Mouse (Mus musculus) intestine, postnatal 0 days (tissue): ENCODE results near the gene Ppp1r35. TPM values are rescaled to one million over a fixed set of nuclear protein-coding genes. Genes with fewer than 3 reads are reported as not detected.
A peak's percentile ranks its signal among the peaks of the same experiment; 100 is the strongest.

ENCODE experiments used
- ATAC-seq: fragments of 200-750 bp; cut with Nextera tagmentation; 2 replicates; pipeline ENCODE4 v1.8.0; 2017; ENCODE audit warnings: mild to moderate bottlenecking, moderate TSS enrichment, moderate library complexity
- H3K27ac ChIP-seq: fragments of 300-500 bp; sonication (generic); 2 replicates; pipeline ENCODE4 v1.5.1; 2014; ENCODE audit warnings: mild to moderate bottlenecking, low read depth, low read length, moderate library complexity
- H3K27me3 ChIP-seq: fragments of 300-500 bp; sonication (generic); replicated peaks from 2 replicates; pipeline ENCODE4 v1.6.1; 2014; ENCODE audit warnings: low read length, mixed read lengths; ENCODE audit not compliant: control insufficient read depth, insufficient read depth
- H3K36me3 ChIP-seq: fragments of 300-500 bp; sonication (generic); 2 replicates; pipeline ENCODE4 v1.6.1; 2014; ENCODE audit warnings: mild to moderate bottlenecking, moderate library complexity; ENCODE audit not compliant: control insufficient read depth, insufficient read depth
- H3K4me1 ChIP-seq: fragments of 300-500 bp; sonication (generic); replicated peaks from 2 replicates; pipeline ENCODE4 v1.6.1; 2014; ENCODE audit warnings: antibody characterized with exemption, low read length, mixed read lengths; ENCODE audit not compliant: control insufficient read depth, insufficient read depth
- H3K4me2 ChIP-seq: fragments of 300-500 bp; sonication (generic); replicated peaks from 2 replicates; pipeline ENCODE4 v1.6.1; 2014; ENCODE audit warnings: low read depth, mild to moderate bottlenecking, moderate library complexity
- H3K4me3 ChIP-seq: fragments of 300-500 bp; sonication (generic); 2 replicates; pipeline ENCODE4 v1.5.1; 2014; ENCODE audit warnings: low read depth, low read length
- H3K9ac ChIP-seq: fragments of 300-500 bp; sonication (generic); 2 replicates; pipeline ENCODE4 v1.6.1; 2014; ENCODE audit warnings: mild to moderate bottlenecking, low read depth, low read length
- H3K9me3 ChIP-seq: fragments of 300-500 bp; sonication (generic); 2 replicates; pipeline ENCODE4 v1.6.1; 2016; ENCODE audit warnings: mixed run types; ENCODE audit not compliant: control insufficient read depth
- CTCF ChIP-seq: sonication (generic); IDR thresholded peaks from 2 replicates; pipeline ENCODE4 v1.5.1; 2016; ENCODE audit warnings: low read depth, mild to moderate bottlenecking, control low read depth, antibody characterized with exemption, moderate library complexity
- WGBS: fragments of 180-500 bp; shearing (Covaris S2); extraction: QIAGEN DNeasy Blood & Tissue Kit; methylation state at CpG from one replicate; pipeline ENCODE4 v1.1.7; 2014; 5-methylcytosine and 5-hydroxymethylcytosine counted together
- polyA plus RNA-seq: library from polyadenylated mRNA; unstranded; fragments of >200 nt; fragmentation: Nextera tagmentation; extraction: Ambion mirVana; gene quantifications from 2 replicates; pipeline ENCODE4 v1.2.1, GENCODE M21; 2015

Ppp1r35 gene
- polyA plus RNA-seq, 1 experiment from 2014 or later: 30.8 TPM

DNA sequence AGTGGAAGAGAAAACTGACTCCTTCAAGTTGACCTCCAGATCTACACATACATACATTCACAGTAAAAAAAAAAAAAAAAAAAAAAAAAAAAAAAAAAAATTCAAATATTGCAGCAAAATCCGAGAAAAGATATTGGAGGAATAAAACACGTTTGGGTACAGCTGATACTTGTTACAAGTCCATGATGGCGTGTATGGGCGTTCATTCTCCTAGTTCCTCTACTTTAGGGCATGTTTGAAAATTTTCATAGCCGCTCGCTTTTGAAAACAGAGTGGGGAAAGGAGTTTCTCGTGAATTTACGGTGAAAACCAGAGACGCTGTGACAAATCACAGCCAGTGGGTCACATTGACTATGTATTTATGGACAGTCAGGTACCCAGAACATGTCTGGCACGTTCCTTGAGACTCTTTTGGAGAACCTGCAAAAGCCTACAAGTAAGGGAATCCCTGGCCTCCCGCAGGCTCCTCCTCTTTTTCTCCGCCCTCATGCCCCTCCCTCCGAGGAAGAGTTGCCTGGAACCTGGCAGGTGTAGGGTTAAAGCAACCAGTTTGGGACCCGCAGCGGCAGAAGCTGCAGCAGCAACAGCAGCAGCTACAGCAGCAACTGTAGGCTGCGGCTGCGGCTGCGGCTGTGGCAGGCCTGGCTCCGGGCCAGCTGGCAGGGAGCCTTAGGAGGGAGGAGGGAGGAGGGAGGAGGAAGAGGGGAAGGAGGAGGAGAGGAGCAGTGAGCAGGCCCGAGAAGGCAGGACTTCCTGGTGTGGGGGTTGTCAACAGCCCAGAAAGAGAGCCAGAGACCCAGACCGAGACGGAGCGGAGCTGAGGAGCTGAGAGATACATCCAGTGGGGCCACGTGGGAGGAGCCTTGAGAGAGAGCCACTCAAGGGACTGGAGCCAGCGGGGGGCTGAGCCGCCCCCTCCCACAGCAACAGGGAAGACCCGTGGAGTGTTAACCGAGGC lies 33.2 kb upstream of the Ppp1r35 start, which contains the start of gene Tsc22d4:
Tsc22d4 (plus strand) TSS at position 517 of the 958 bp plus-strand sequence.
- Histone ChIP-seq H3K4me3 (peak within 1 kb of the TSS; percentile 82), H3K9me3 (no peaks in the 10 kb centered on the region), H3K36me3 (peaks cover 6% of the 10 kb centered on the region; the same call in 1 of the 2 replicates), H3K4me1 (peaks cover 8% of the 10 kb centered on the region; the same call in 1 of the 2 replicates), H3K9ac (peak within 1 kb of the TSS; percentile 86), H3K27ac (peak within 1 kb of the TSS; percentile 98), H3K27me3 (no peaks in the 10 kb centered on the region), H3K4me2 (peak within 1 kb of the TSS; percentile 95)
- ATAC-seq: peak; percentile 69
- TF ChIP-seq CTCF: no peak
- WGBS: 2% methylated on average over 28 of the region's 28 CpGs

- WGBS: 1% methylated on average over 20 of the region's 20 CpGs
- TF ChIP-seq CTCF: no peak
- Histone ChIP-seq H3K27me3 (no peaks in the 10 kb centered on the region), H3K4me1 (peaks cover 8% of the 10 kb centered on the region; the same call in 1 of the 2 replicates), H3K9me3 (no peaks in the 10 kb centered on the region), H3K9ac (peak overlapping the region; percentile 86), H3K27ac (peak overlapping the region; percentile 98), H3K4me3 (peak overlapping the region; percentile 82), H3K36me3 (peaks cover 15% of the 10 kb centered on the region), H3K4me2 (peak overlapping the region; percentile 95)
- peak; percentile 19 for ATAC-seq
These were observed 32.3 kb upstream of the Ppp1r35 start for GRCm38 (mm10) chr5:137746282-137746850.

DNA sequence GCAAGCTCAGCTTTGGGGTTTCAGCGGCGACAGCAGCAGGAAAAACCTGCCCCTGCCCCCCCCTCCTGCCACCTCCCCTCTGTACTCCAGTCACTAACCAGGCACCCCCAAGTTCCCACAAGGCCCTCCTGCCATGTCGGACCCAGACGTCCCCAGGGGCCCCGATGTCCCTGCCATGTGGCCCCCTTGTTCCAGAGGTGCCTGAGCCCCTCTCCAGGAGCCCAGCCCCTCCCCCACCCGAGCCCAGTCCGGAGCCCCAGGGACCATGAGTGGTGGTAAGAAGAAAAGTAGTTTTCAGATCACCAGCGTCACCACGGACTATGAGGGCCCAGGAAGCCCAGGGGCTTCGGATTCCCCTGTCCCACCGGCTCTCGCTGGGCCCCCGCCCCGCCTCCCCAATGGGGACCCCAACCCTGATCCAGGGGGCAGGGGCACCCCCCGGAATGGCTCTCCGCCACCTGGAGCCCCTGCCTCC lies 31.8 kb upstream of the Ppp1r35 start:
- H3K9ac ChIP-seq: peak overlapping the region; percentile 86
- H3K4me2 ChIP-seq: peak overlapping the region; percentile 95
- H3K4me3 ChIP-seq: peak overlapping the region; percentile 82
- H3K9me3 ChIP-seq: no peaks in the 10 kb centered on the region
- peak overlapping the region; percentile 98 for H3K27ac ChIP-seq
- peaks cover 8% of the 10 kb centered on the region; the same call in 1 of the 2 replicates for H3K4me1 ChIP-seq
- ATAC-seq: no peak
- no peak for TF ChIP-seq CTCF
- peaks cover 20% of the 10 kb centered on the region for H3K36me3 ChIP-seq
- H3K27me3 ChIP-seq: no peaks in the 10 kb centered on the region
- 1% methylated on average over 16 of the region's 16 CpGs for WGBS

- Histone ChIP-seq H3K4me3 (peak overlapping the region; percentile 82), H3K4me2 (peak overlapping the region; percentile 95), H3K4me1 (peaks cover 8% of the 10 kb centered on the region; the same call in 1 of the 2 replicates), H3K27me3 (no peaks in the 10 kb centered on the region), H3K36me3 (peaks cover 25% of the 10 kb centered on the region), H3K9ac (peak overlapping the region; percentile 86), H3K27ac (peak overlapping the region; percentile 98), H3K9me3 (no peaks in the 10 kb centered on the region)
- peak; percentile 47 for TF ChIP-seq CTCF
- ATAC-seq: no peak
- WGBS: 3% methylated on average over 26 of the region's 26 CpGs
These were observed 31.2 kb upstream of the Ppp1r35 start for GRCm38 (mm10) chr5:137747326-137747961.

DNA sequence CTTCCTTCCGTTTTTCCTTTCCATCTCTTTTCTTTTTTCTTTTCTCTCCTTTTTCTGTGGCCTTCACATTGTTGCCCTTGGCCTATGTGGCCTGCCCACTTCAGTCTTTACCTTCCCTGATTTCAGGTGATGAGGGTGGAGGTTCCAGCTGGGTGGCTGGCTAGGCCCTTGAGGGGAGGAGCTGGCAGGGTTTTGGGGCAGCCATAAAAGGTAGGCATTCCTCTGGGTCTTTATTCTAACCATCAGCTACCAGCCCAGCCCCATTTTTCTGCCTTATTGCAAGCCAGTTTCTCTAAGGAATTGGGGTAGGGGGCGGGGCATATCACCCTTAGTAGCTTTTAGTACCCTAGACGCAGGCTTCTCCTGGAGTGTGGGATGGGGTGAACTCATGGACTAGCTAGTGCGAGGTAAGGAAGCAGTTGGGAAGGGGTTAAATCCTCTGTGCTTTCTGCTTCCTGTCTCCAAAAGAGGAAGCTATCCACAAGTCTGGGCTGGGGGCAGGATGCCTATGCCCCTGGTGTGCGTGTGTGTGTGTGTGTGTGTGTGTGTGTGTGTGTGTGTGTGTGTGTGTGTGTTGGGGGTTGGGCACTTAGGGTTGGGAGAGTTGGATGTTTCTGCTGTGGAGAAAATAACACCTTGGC lies 30.4 kb upstream of the Ppp1r35 start:
- no peaks in the 10 kb centered on the region for H3K9me3 ChIP-seq
- H3K9ac ChIP-seq: no peak overlapping the region
- peak overlapping the region; percentile 5; the same call in 1 of the 2 replicates for H3K27ac ChIP-seq
- ATAC-seq: no peak
- H3K4me2 ChIP-seq: peak overlapping the region; percentile 95
- H3K4me1 ChIP-seq: peaks cover 8% of the 10 kb centered on the region; the same call in 1 of the 2 replicates
- H3K36me3 ChIP-seq: peaks cover 33% of the 10 kb centered on the region
- TF ChIP-seq CTCF: no peak
- peak overlapping the region; percentile 82 for H3K4me3 ChIP-seq
- H3K27me3 ChIP-seq: no peaks in the 10 kb centered on the region
- WGBS: 24% methylated on average over 5 of the region's 5 CpGs
